Mouse (Mus musculus): Measurements from ENCODE around the gene Hist2h2aa2.

DNA sequence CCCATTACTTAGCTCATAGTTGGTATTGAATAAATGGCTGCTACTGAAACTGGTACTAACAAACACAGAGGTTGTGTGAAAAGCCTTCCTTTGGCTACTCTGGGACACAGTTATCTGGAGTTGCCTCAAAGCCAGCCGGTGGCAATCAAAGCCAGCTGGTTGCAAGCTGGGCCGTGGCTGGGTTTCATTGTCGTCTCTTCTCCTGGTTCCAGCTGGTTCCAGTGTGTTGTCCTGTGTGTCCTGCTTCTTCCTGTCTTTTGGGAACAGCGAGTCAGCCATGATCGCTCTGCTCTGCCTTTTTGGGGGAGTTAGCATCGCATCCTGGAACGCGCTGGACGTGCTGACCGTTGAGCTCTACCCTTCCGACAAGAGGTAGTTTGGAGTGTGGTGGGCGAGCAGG lies 47.1 kb downstream of the Hist2h2aa2 start:
- TF ChIP-seq CTCF (IDR thresholded peaks at IDR 0.05; ENCODE audit: low read depth, low read length) (no peak), POLR2A (IDR thresholded peaks at IDR 0.05; ENCODE audit: extremely low read depth, insufficient read depth, low read length) (no peak)
